ENCODE assay signal across 32 mouse cellular contexts in genomic region chr17:10572436-10572835, GRCm38 (mm10).
"Had no signal": no experiment of that assay in that cellular context is flagged by ENCODE, and none has a peak within 500 bp of the region (broad histone marks: within the 10 kb centered on the region; RNA-seq: fewer than 3 reads in every experiment).

No protein-coding gene starts in this region.

- H3K4me1 ChIP-seq: heart, embryonic 15.5 days; hindbrain, embryonic 10.5 days; hindbrain, embryonic 12.5 days; hindbrain, embryonic 13.5 days; hindbrain, embryonic 15.5 days; kidney, embryonic 15.5 days had no signal

- H3K4me3 ChIP-seq: heart, embryonic 12.5 days; heart, embryonic 13.5 days; heart, embryonic 15.5 days; hindbrain, embryonic 10.5 days; hindbrain, embryonic 12.5 days; hindbrain, embryonic 13.5 days; hindbrain, embryonic 15.5 days; intestine, embryonic 15.5 days; kidney, embryonic 15.5 days; layer of hippocampus, adult 2 months; left cerebral cortex, adult 2 months had no signal

- ATAC-seq: hindbrain, embryonic 16.5 days; hindbrain, postnatal 0 days; inflammation-experienced regulatory T-cells, adult 6 months; intestine, embryonic 15.5 days; intestine, embryonic 16.5 days; intestine, postnatal 0 days had no signal

- DNase-seq: heart, postnatal 10 days; heart, postnatal 14 days; heart, postnatal 36 days; heart, postnatal 4 days; kidney, adult 11 months; kidney, adult 18-20 months; kidney, adult 2 months; kidney, adult 8-10 months; kidney, adult 9 months; kidney, postnatal 10 days; kidney, postnatal 14 days; kidney, postnatal 25 days; kidney, postnatal 36 days; kidney, postnatal 4 days; layer of hippocampus, adult 9-11 months; layer of hippocampus, postnatal 36 days had no signal
